Mouse (Mus musculus) brown adipose tissue, adult 24 weeks (tissue): ENCODE data around the gene Pla2g6. TPM values are rescaled to one million over a fixed set of nuclear protein-coding genes. Genes with fewer than 3 reads are reported as not detected.

Experiments used
- H3K27ac ChIP-seq: fragments of 200-500 bp; replicated peaks from 2 replicates; pipeline ENCODE4 v1.5.1; 2012; ENCODE audit warnings: low read depth, mild to moderate bottlenecking, low read length
- H3K4me1 ChIP-seq: fragments of 200-500 bp; 2 replicates; pipeline ENCODE4 v1.6.1; 2012; ENCODE audit warnings: low read length, mixed read lengths; ENCODE audit not compliant: control insufficient read depth, insufficient read depth, insufficient read length
- H3K4me3 ChIP-seq: fragments of 200-500 bp; 2 replicates; pipeline ENCODE4 v1.5.1; 2012; ENCODE audit warnings: low read depth, mild to moderate bottlenecking, low read length, moderate library complexity; ENCODE audit not compliant: insufficient read depth
- polyA plus RNA-seq: library from polyadenylated mRNA; stranded (reverse); fragments of >200 nt; gene quantifications from 2 replicates; pipeline ENCODE4 v1.2.4, GENCODE M21; 2012; ENCODE audit not compliant: missing spikeins, insufficient read depth, insufficient read length

Pla2g6 gene
- polyA plus RNA-seq, 1 experiment: 13.4 TPM

GRCm38 (mm10) chr15:79258521-79258920 is 69.7 kb downstream of the Pla2g6 start:
- Histone ChIP-seq H3K4me3 (no peak overlapping the region), H3K27ac (no peak overlapping the region), H3K4me1 (no peaks in the 10 kb centered on the region)

- Histone ChIP-seq H3K4me3 (no peak within 1 kb of the TSS), H3K27ac (no peak within 1 kb of the TSS), H3K4me1 (peaks cover 12% of the 10 kb centered on the region)
Observed at GRCm38 (mm10) chr15:79254661-79255060, 73.5 kb downstream of the Pla2g6 start, which contains the start of gene Slc16a8. Gene Slc16a8, minus strand, starts transcription at chr15:79254761.

- no peak overlapping the region for H3K27ac ChIP-seq
Observed at GRCm38 (mm10) chr15:79252580-79252979, 75.6 kb downstream of the Pla2g6 start.

GRCm38 (mm10) chr15:79251781-79252491 is 76.3 kb downstream of the Pla2g6 start:
- peaks cover 12% of the 10 kb centered on the region for H3K4me1 ChIP-seq
- no peak overlapping the region for H3K27ac ChIP-seq
- no peak overlapping the region for H3K4me3 ChIP-seq

More at GRCm38 (mm10) chr15:79252580-79252979, 75.6 kb downstream of the Pla2g6 start:
- H3K4me3 ChIP-seq: no peak overlapping the region
- H3K4me1 ChIP-seq: peaks cover 12% of the 10 kb centered on the region

DNA sequence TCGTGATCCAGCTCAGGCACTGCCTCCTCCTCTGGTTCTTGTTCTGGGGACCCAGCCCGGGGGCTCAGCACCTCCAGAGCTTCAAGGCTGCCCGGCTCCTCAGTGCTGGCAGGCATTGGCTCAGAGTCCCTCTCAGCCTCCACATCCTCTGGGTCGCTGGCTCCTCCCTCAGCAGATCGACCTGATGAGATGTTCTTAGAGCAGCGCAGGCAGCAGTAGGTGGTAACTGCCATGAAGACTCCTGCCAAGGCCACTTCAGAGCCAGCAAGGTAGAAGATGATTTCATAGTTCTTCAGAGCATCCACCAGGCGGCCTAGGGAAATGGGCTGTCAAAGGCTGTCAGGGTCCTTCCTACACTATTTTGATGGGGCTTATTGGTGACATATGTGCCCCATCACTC is 77.0 kb downstream of the Pla2g6 start:
- no peak overlapping the region for H3K4me3 ChIP-seq
- H3K27ac ChIP-seq: no peak overlapping the region
- H3K4me1 ChIP-seq: peaks cover 12% of the 10 kb centered on the region

DNA sequence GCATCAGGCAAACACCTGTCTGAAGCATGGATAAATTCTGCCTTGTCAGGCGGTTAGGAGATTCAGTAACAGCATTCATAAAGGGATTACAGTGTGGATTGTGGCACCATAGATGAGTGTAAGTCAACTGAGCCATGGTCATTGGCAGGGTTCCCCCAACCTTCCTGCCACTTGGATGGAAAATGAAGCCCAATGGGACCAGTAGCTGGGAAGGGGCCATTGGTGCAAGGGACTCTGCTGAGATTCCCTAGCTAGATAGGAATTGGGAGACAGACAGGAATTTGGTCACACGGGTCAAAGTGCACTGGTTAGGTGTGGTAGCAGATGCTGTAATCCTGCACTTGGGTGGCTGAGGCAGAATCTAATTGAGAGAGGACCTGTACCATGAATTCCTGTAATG is 78.0 kb downstream of the Pla2g6 start:
- Histone ChIP-seq H3K27ac (peak overlapping the region; percentile 60), H3K4me1 (peaks cover 14% of the 10 kb centered on the region), H3K4me3 (no peak overlapping the region)

DNA sequence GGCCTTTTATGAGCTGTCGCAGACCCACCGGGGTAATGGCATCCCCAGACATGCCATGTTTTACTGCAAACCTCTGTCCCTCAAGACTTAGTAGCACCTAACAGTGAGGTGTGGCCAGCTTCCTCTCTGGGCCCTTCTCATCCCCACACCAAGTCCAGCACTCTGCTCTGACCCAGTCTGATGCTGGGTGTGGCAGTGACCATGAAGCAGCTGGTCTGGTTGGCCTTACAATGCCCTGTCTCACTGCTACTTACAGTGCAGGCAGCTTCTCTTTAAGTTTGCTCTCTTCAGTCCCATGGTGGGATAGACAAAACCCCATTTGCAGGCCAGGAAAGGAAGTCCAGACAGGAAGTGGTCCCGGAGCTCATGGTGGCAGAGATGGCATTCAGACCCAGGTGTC is 82.9 kb downstream of the Pla2g6 start:
- no peak overlapping the region for H3K4me3 ChIP-seq
- peak overlapping the region; percentile 12; the same call in 1 of the 2 replicates for H3K27ac ChIP-seq
- H3K4me1 ChIP-seq: peaks cover 8% of the 10 kb centered on the region

DNA sequence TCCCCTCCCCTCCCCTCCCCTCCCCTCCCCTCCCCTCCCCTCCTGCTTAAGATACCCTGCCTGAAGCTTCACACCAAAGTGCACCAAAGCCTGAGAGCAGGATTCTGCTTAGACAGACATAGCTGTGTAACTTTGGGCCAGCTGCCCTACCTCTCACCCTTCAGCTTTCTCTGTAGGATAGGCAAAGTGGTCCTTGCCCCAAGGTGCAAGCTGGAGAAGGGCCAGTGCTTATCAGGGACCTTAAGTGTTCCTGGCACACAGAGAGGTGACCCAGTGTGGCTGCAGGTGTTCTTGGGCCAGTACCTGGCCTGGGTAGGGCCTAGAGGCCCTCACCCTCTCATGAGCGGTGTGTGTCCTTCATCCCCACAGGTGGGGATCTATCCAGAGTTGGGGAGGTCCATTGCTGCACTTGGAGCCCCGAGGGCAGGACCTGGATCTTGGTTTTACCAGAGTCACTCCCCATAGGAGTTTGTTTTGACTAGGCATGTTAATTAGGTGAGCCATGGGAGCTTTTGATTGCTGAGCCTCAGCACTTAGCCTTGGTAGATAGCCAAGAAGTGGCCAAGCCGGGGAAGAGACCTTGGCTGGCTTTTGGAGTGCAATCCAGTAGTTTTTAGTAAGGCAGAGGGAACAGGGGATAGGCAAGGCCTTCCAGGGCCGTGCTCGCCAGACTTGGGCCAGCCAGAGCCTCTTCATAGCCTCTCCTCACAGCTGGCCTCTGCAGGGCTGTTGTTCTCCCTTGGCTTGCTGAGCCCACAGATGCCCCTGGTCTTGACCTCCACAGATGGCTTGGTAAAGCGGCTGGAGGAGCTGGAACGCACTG is 83.9 kb downstream of the Pla2g6 start:
- H3K4me3 ChIP-seq: no peak overlapping the region
- H3K27ac ChIP-seq: peak overlapping the region; percentile 64
- peaks cover 5% of the 10 kb centered on the region for H3K4me1 ChIP-seq

- H3K27ac ChIP-seq: no peak overlapping the region
- H3K4me1 ChIP-seq: peaks cover 5% of the 10 kb centered on the region
- no peak overlapping the region for H3K4me3 ChIP-seq
Observed at GRCm38 (mm10) chr15:79243234-79244042, 84.8 kb downstream of the Pla2g6 start.

- no peak overlapping the region for H3K27ac ChIP-seq
- H3K4me1 ChIP-seq: peaks cover 5% of the 10 kb centered on the region
- H3K4me3 ChIP-seq: no peak overlapping the region
Observed at GRCm38 (mm10) chr15:79242574-79243233, 85.5 kb downstream of the Pla2g6 start.

DNA sequence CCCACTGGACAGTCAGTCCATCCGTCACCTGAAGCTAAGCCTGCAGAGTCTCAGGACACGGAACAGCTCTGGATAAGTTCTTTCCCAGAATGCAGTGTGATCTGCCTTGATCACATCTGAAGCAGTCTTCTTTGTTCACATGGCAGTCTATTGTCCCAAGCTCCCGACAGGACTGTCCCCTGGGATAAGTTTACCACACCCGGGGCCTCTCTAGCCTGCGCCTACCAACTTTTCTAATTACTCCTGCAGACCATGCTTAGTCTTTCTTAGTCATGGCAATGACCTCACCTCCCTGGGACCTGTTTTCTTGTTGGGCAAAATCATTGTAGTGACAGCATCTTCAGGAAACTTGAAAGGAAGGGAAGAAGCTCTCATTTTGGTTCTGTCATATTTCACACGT is 90.2 kb downstream of the Pla2g6 start:
- Histone ChIP-seq H3K4me1 (no peaks in the 10 kb centered on the region), H3K27ac (no peak overlapping the region), H3K4me3 (no peak overlapping the region)

Other genes with a start within 250 kb of the Pla2g6 start
- 20.2 and 21.8 TPM in 2 replicates for gene Micall1, start 219.5 kb downstream of the Pla2g6 start, polyA plus RNA-seq
- 173 and 185 TPM in 2 replicates for gene Polr2f, start 187.4 kb downstream of the Pla2g6 start, polyA plus RNA-seq
- 2.1 TPM in 1 of 2 replicates, not detected in the other for gene 1700088E04Rik, start 187.1 kb downstream of the Pla2g6 start, polyA plus RNA-seq
- 0.48 and 1.5 TPM in 2 replicates for gene Sox10, start 163.2 kb downstream of the Pla2g6 start, polyA plus RNA-seq
- gene Pick1, start 99.2 kb downstream of the Pla2g6 start, polyA plus RNA-seq: 12.2 and 13.0 TPM in 2 replicates
- 1.2 TPM in 1 of 2 replicates, not detected in the other for gene Gm49486, start 99.0 kb downstream of the Pla2g6 start, polyA plus RNA-seq
- not detected in 2 replicates for gene Slc16a8, start 73.6 kb downstream of the Pla2g6 start, polyA plus RNA-seq
- gene Baiap2l2, start 42.9 kb downstream of the Pla2g6 start, polyA plus RNA-seq: 0.54 and 1.1 TPM in 2 replicates
- gene Maff, start 18.2 kb upstream of the Pla2g6 start, polyA plus RNA-seq: 9.8 and 11.4 TPM in 2 replicates
- 60.3 and 71.0 TPM in 2 replicates for gene Tmem184b, start 75.2 kb upstream of the Pla2g6 start, polyA plus RNA-seq
- gene Csnk1e, start 127.2 kb upstream of the Pla2g6 start, polyA plus RNA-seq: 17.4 and 24.8 TPM in 2 replicates
- gene Kcnj4, start 176.9 kb upstream of the Pla2g6 start, polyA plus RNA-seq: not detected in 2 replicates
- gene Kdelr3, start 188.0 kb upstream of the Pla2g6 start, polyA plus RNA-seq: 2.2 and 3.0 TPM in 2 replicates
- 49.6 and 73.8 TPM in 2 replicates for gene Ddx17, start 218.4 kb upstream of the Pla2g6 start, polyA plus RNA-seq